Mouse (Mus musculus): ENCODE results near the gene Lrrc17.

- TF ChIP-seq CTCF (conservative IDR thresholded peaks at IDR 0.05; ENCODE audit: insufficient read depth, insufficient read length, low read depth, low read length) (no peak), POLR2A (IDR thresholded peaks at IDR 0.05; ENCODE audit: low read depth, low read length) (no peak)
These were observed 73.2 kb downstream of the Lrrc17 start for GRCm38 (mm10) chr5:21616450-21617009.
